Mouse (Mus musculus): ENCODE measurements at regions not wholly inside any gene's neighbourhood (a gene's known extent, or its start where the extent isn't known, plus 50 kb on each side); places are given as distances from the start of the nearest gene placed in this dataset.

DNA sequence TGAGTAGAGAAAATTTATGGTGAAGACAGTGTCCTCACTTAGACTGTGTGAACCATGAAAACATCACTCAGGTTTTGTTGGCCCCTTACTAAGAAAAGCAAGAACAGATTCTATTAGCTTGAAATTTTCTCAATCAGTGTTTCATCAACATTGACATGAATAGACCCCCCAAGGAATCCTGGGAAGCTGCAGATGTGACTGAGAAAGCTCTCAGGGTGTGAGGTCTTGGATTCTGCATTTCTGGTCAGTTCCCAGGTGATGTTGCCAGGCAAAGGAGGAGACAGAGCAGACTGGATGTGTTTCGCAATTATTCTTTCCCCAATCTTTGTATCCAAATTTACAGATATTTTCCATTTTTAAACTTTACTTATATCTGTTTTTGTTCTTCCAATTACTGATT lies 1538.1 kb upstream of the Zeb2 start:
- no peak for DNase-seq (ENCODE audit: low read depth, low spot score)
- TF ChIP-seq TCF12 (IDR thresholded peaks at IDR 0.05; ENCODE audit: low read depth, low read length) (no peak), RAD21 (IDR thresholded peaks at IDR 0.05; ENCODE audit: low read depth, low read length) (no peak), TBP (IDR thresholded peaks at IDR 0.05; ENCODE audit: low read depth, low read length) (no peak), TAL1 (IDR thresholded peaks at IDR 0.05; ENCODE audit: low read length) (no peak), SMC3 (IDR thresholded peaks at IDR 0.05; ENCODE audit: low read depth, low read length) (no peak), MXI1 (IDR thresholded peaks at IDR 0.05; ENCODE audit: low read depth, low read length) (no peak), MAX (IDR thresholded peaks at IDR 0.05; ENCODE audit: low read length) (no peak), JUND (IDR thresholded peaks at IDR 0.05; ENCODE audit: low read depth, low read length) (no peak), NRF1 (IDR thresholded peaks at IDR 0.05; ENCODE audit: insufficient read depth, low read depth, low read length, poor library complexity, severe bottlenecking) (no peak), MAZ (IDR thresholded peaks at IDR 0.05; ENCODE audit: low read depth, low read length) (no peak), SIN3A (IDR thresholded peaks at IDR 0.05; ENCODE audit: low read length) (no peak), ZC3H11A (IDR thresholded peaks at IDR 0.05; ENCODE audit: low read depth, low read length) (no peak), EP300 (IDR thresholded peaks at IDR 0.05; ENCODE audit: low read depth in 1 of 2, low read length in 2 of 2) (no peak), RCOR1 (IDR thresholded peaks at IDR 0.05; ENCODE audit: low read depth, low read length) (no peak), KAT2A (conservative IDR thresholded peaks at IDR 0.05; ENCODE audit: low read depth, low read length) (no peak), UBTF (IDR thresholded peaks at IDR 0.05; ENCODE audit: borderline replicate concordance, insufficient read depth, low read depth, low read length) (no peak)

DNA sequence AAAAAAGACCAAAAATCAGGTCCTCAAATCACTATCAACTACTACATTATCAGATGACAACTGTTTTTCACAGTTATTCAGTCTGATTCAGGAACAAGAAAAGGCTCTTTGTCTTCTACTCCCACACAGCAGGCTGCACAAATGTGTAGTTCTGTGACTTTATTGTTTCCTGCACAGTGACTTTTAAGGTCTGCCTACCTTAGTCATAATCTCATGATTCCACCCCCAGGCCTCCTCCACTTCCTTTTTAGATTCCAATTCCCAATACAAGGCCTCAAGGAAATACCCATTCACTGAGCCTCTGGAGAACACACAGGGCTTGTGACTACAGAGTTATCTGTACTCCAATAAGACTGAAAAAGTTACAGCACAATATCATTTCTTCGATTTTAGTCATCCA lies 1535.4 kb upstream of the Zeb2 start:
- DNase-seq (ENCODE audit: low read depth, low spot score), result peak; percentile 3
- no peaks in the 10 kb centered on the region for H3K9me3 ChIP-seq (replicated peaks; ENCODE audit: insufficient read depth, low read length)

More for the DNA sequence above, 1538.1 kb upstream of the Zeb2 start:
- H3K79me2 ChIP-seq (ENCODE audit: control insufficient read depth, insufficient read depth, low read length, poor library complexity), result no peaks in the 10 kb centered on the region
- no peaks in the 10 kb centered on the region for H3K9me3 ChIP-seq (replicated peaks; ENCODE audit: insufficient read depth, low read length)
- no peaks in the 10 kb centered on the region for H3K27me3 ChIP-seq (ENCODE audit: control insufficient read depth in 1 of 2, insufficient read depth in 2 of 2, low read length in 2 of 2)
- H3K4me1 ChIP-seq (ENCODE audit: control insufficient read depth in 1 of 2, insufficient read depth in 2 of 2, low read length in 2 of 2), result no peaks in the 10 kb centered on the region
- H3K27ac ChIP-seq (ENCODE audit: control insufficient read depth, low read depth, low read length), result no peak overlapping the region
- no peaks in the 10 kb centered on the region for H3K36me3 ChIP-seq (ENCODE audit: control insufficient read depth in 1 of 2, insufficient read depth in 2 of 2, low read length in 2 of 2)
- no peak overlapping the region for H3K9ac ChIP-seq (ENCODE audit: control insufficient read depth, low read depth, low read length, poor library complexity, severe bottlenecking)
- no peak overlapping the region for H3K4me3 ChIP-seq (ENCODE audit: control insufficient read depth in 1 of 2, insufficient read depth in 1 of 2, low read depth in 2 of 2, low read length in 2 of 2)

More for the DNA sequence above, 1535.4 kb upstream of the Zeb2 start:
- Histone ChIP-seq H3K79me2 (ENCODE audit: control insufficient read depth, insufficient read depth, low read length, poor library complexity) (no peaks in the 10 kb centered on the region), H3K27ac (ENCODE audit: control insufficient read depth, low read depth, low read length) (no peak overlapping the region), H3K4me3 (ENCODE audit: control insufficient read depth in 1 of 2, insufficient read depth in 1 of 2, low read depth in 2 of 2, low read length in 2 of 2) (no peak overlapping the region), H3K4me1 (ENCODE audit: control insufficient read depth in 1 of 2, insufficient read depth in 2 of 2, low read length in 2 of 2) (no peaks in the 10 kb centered on the region), H3K9ac (ENCODE audit: control insufficient read depth, low read depth, low read length, poor library complexity, severe bottlenecking) (no peak overlapping the region), H3K27me3 (ENCODE audit: control insufficient read depth in 1 of 2, insufficient read depth in 2 of 2, low read length in 2 of 2) (no peaks in the 10 kb centered on the region), H3K36me3 (ENCODE audit: control insufficient read depth in 1 of 2, insufficient read depth in 2 of 2, low read length in 2 of 2) (no peaks in the 10 kb centered on the region)
- TF ChIP-seq USF2 (IDR thresholded peaks at IDR 0.05; ENCODE audit: borderline replicate concordance in 1 of 2, insufficient read depth in 1 of 2, low read depth in 1 of 2, low read length in 2 of 2), result no peak
- no peak for TF ChIP-seq USF1 (IDR thresholded peaks at IDR 0.05; ENCODE audit: low read depth, low read length)
- no peak for TF ChIP-seq GATA1 (IDR thresholded peaks at IDR 0.05; ENCODE audit: low read depth, low read length)
- TF ChIP-seq MYB (IDR thresholded peaks at IDR 0.05; ENCODE audit: low read depth, low read length), result no peak
- no peak for TF ChIP-seq E2F4 (IDR thresholded peaks at IDR 0.05; ENCODE audit: borderline replicate concordance, low read depth, low read length)
- no peak for TF ChIP-seq ZMIZ1 (IDR thresholded peaks at IDR 0.05; ENCODE audit: low read depth, low read length)
- no peak for TF ChIP-seq CHD2 (IDR thresholded peaks at IDR 0.05; ENCODE audit: low read length)
- TF ChIP-seq RCOR1 (IDR thresholded peaks at IDR 0.05; ENCODE audit: low read depth, low read length), result no peak
